Comparison of ENCODE assay signal across 8 mouse cellular contexts in genomic region chr6:142386285-142387010, GRCm38 (mm10). TPM values are rescaled to one million over a fixed set of nuclear protein-coding genes. Genes with fewer than 3 reads are reported as not detected.
DNase-seq lines count a peak whose midpoint lies in the region; ATAC-seq and TF ChIP-seq lines count a peak whose summit lies in the region.

No protein-coding gene starts in this region.

- TF ChIP-seq POLR2A in spleen, adult 2 months (IDR thresholded peaks at IDR 0.05; ENCODE audit: low read depth, low read length): no peak

- H3K4me1 ChIP-seq in spleen, adult 2 months (ENCODE audit: control insufficient read depth, insufficient read depth, insufficient read length): peaks cover 9% of the 10 kb centered on the region
- H3K4me1 ChIP-seq in limb, embryonic 15.5 days: peaks cover 25% of the 10 kb centered on the region
- H3K4me1 ChIP-seq in stomach, embryonic 16.5 days (ENCODE audit: control insufficient read depth, insufficient read depth, low read length): peaks cover 4% of the 10 kb centered on the region; the same call in 1 of the 2 replicates

- DNase-seq in spleen, adult 2 months (ENCODE audit: low read depth in 1 of 2, low spot score in 2 of 2): no peak
- no peak for DNase-seq in spleen, postnatal 14 days (ENCODE audit: low spot score in 2 of 2)
- DNase-seq in cerebellum, postnatal 14 days: no peak
- no peak for DNase-seq in frontal cortex, postnatal 36 days (ENCODE audit: low spot score in 2 of 2)
- DNase-seq in spleen, postnatal 4 days (ENCODE audit: low spot score in 2 of 2): no peak

- peak overlapping the region; percentile 78 for H3K27ac ChIP-seq in spleen, adult 2 months (ENCODE audit: insufficient read depth, low read length)
- H3K27ac ChIP-seq in limb, embryonic 15.5 days: no peak overlapping the region
- no peak overlapping the region for H3K27ac ChIP-seq in stomach, embryonic 16.5 days (ENCODE audit: low read length)

- no peak for TF ChIP-seq CTCF in spleen, adult 2 months (IDR thresholded peaks at IDR 0.05; ENCODE audit: extremely low read depth, insufficient read depth, insufficient read length, insufficient replicate concordance)

- peak overlapping the region; percentile 54 for H3K9ac ChIP-seq in limb, embryonic 15.5 days
- H3K9ac ChIP-seq in stomach, embryonic 16.5 days (ENCODE audit: low read length): peak overlapping the region; percentile 88

- H3K27me3 ChIP-seq in spleen, adult 2 months (ENCODE audit: control insufficient read depth, insufficient read depth, low read length): no peaks in the 10 kb centered on the region
- H3K27me3 ChIP-seq in limb, embryonic 15.5 days: no peaks in the 10 kb centered on the region
- H3K27me3 ChIP-seq in stomach, embryonic 16.5 days (ENCODE audit: control insufficient read depth, insufficient read depth, low read length): no peaks in the 10 kb centered on the region

- peak; percentile 34; the same call in 1 of the 2 replicates for ATAC-seq in erythroblast, adult 5-6 weeks (replicated peaks; ENCODE audit: low FRiP score, poor library complexity, severe bottlenecking)
- no peak; the same call in 1 of the 2 replicates for ATAC-seq in limb, embryonic 15.5 days (ENCODE audit: insufficient number of reproducible peaks, low FRiP score, low TSS enrichment, low read depth)
- peak; percentile 69 for ATAC-seq in stomach, embryonic 16.5 days (ENCODE audit: insufficient read depth, low FRiP score)

- under 1% methylated on average over 31 of the region's 31 CpGs for WGBS in spleen, adult 2 months
- 5% methylated on average over 31 of the region's 31 CpGs for WGBS in limb, embryonic 15.5 days
- 5% methylated on average over 31 of the region's 31 CpGs for WGBS in stomach, embryonic 16.5 days

- no peaks in the 10 kb centered on the region for H3K9me3 ChIP-seq in limb, embryonic 15.5 days
- no peaks in the 10 kb centered on the region for H3K9me3 ChIP-seq in stomach, embryonic 16.5 days (replicated peaks; ENCODE audit: control insufficient read depth, low read length)

- no peaks in the 10 kb centered on the region for H3K36me3 ChIP-seq in spleen, adult 2 months (ENCODE audit: control insufficient read depth, insufficient read depth, low read length)
- no peaks in the 10 kb centered on the region for H3K36me3 ChIP-seq in limb, embryonic 15.5 days
- no peaks in the 10 kb centered on the region for H3K36me3 ChIP-seq in stomach, embryonic 16.5 days (ENCODE audit: control insufficient read depth, insufficient read depth, low read length)

- peak overlapping the region; percentile 67 for H3K4me2 ChIP-seq in limb, embryonic 15.5 days
- peak overlapping the region; percentile 62 for H3K4me2 ChIP-seq in stomach, embryonic 16.5 days (ENCODE audit: low read depth, low read length)

- H3K4me3 ChIP-seq in spleen, adult 2 months (ENCODE audit: extremely low read depth, insufficient read depth, insufficient read length): peak overlapping the region; percentile 72
- peak overlapping the region; percentile 96 for H3K4me3 ChIP-seq in limb, embryonic 15.5 days
- peak overlapping the region; percentile 69 for H3K4me3 ChIP-seq in stomach, embryonic 16.5 days (replicated peaks; ENCODE audit: low read length)

RNA-seq across cellular contexts. Expression of gene Recql, which starts 0.4 kb away (rescaled TPM):
- polyA plus RNA-seq in spleen, adult 2 months (2012; rRNA removed): 8.1 and 8.9 TPM in 2 replicates
- 2.7 and 7.1 TPM in 2 replicates for total RNA-seq in erythroblast, adult 5-6 weeks (2015; ENCODE audit: low replicate concordance)
- 7.9 and 8.8 TPM in 2 replicates for total RNA-seq in erythroblast, adult 5-6 weeks (2017; ENCODE audit: low replicate concordance)
- 25.8 and 26.5 TPM in 2 replicates for polyA plus RNA-seq in limb, embryonic 15.5 days (2015; fragmentation: Nextera tagmentation; extraction: Ambion mirVana)
- polyA plus RNA-seq in stomach, embryonic 16.5 days (2015; fragmentation: Nextera tagmentation; extraction: Ambion mirVana): 22.8 and 25.9 TPM in 2 replicates

RNA-seq across cellular contexts. Expression of gene Golt1b, which starts 0.6 kb away (rescaled TPM):
- 2.9 and 3.1 TPM in 2 replicates for polyA plus RNA-seq in spleen, adult 2 months (2012; rRNA removed)
- total RNA-seq in erythroblast, adult 5-6 weeks (2015; ENCODE audit: low replicate concordance): 6.3 and 13.2 TPM in 2 replicates
- total RNA-seq in erythroblast, adult 5-6 weeks (2017; ENCODE audit: low replicate concordance): 9.1 and 10.7 TPM in 2 replicates
- 130 and 132 TPM in 2 replicates for polyA plus RNA-seq in limb, embryonic 15.5 days (2015; fragmentation: Nextera tagmentation; extraction: Ambion mirVana)
- 84.8 and 91.8 TPM in 2 replicates for polyA plus RNA-seq in stomach, embryonic 16.5 days (2015; fragmentation: Nextera tagmentation; extraction: Ambion mirVana)

RNA-seq across cellular contexts. Expression of gene Spx, which starts 26.8 kb away (rescaled TPM):
- 0.30 and 0.32 TPM in 2 replicates for polyA plus RNA-seq in spleen, adult 2 months (2012; rRNA removed)
- total RNA-seq in erythroblast, adult 5-6 weeks (2015; ENCODE audit: low replicate concordance): not detected in 2 replicates
- total RNA-seq in erythroblast, adult 5-6 weeks (2017; ENCODE audit: low replicate concordance): 1.8 TPM in 1 of 2 replicates, not detected in the other
- 0.65 and 0.76 TPM in 2 replicates for polyA plus RNA-seq in limb, embryonic 15.5 days (2015; fragmentation: Nextera tagmentation; extraction: Ambion mirVana)
- polyA plus RNA-seq in stomach, embryonic 16.5 days (2015; fragmentation: Nextera tagmentation; extraction: Ambion mirVana): 0.41 and 0.67 TPM in 2 replicates

RNA-seq across cellular contexts. Expression of gene Pyroxd1, which starts 41.0 kb away (rescaled TPM):
- polyA plus RNA-seq in spleen, adult 2 months (2012; rRNA removed): 2.7 and 2.8 TPM in 2 replicates
- 3.3 and 3.6 TPM in 2 replicates for total RNA-seq in erythroblast, adult 5-6 weeks (2015; ENCODE audit: low replicate concordance)
- total RNA-seq in erythroblast, adult 5-6 weeks (2017; ENCODE audit: low replicate concordance): 0.70 and 2.6 TPM in 2 replicates
- polyA plus RNA-seq in limb, embryonic 15.5 days (2015; fragmentation: Nextera tagmentation; extraction: Ambion mirVana): 15.8 and 16.7 TPM in 2 replicates
- 18.5 and 19.0 TPM in 2 replicates for polyA plus RNA-seq in stomach, embryonic 16.5 days (2015; fragmentation: Nextera tagmentation; extraction: Ambion mirVana)

Comparison
In these comparisons a context has a peak if more than half of its experiments do, and no peak if none do; other contexts are left out.
1. RNA of gene Golt1b, which starts 0.6 kb away (polyA plus RNA-seq): 130 to 132 TPM in limb, embryonic 15.5 days and 84.8 to 91.8 TPM in stomach, embryonic 16.5 days; 2.9 to 3.1 TPM in spleen, adult 2 months; every median in the first group is over 10 times any median in the second.
2. Peak in every context shown above with its lines, with median percentiles within 50 percentile points of each other: H3K4me3 ChIP-seq.